Mouse (Mus musculus): Measurements from ENCODE around the gene Slc25a30.
"Not testable (repeated sequence)": the region's sequence is repeated elsewhere in the genome, so short reads cannot be mapped to it uniquely, and the experiment has no call there.

GRCm38 (mm10) chr14:75829817-75830216 lies 43.0 kb upstream of the Slc25a30 start:
- not testable (repeated sequence) for TF ChIP-seq CTCF, POLR2A (IDR thresholded peaks at IDR 0.05; ENCODE audit: insufficient read depth, low read depth, low read length)
